Mouse (Mus musculus) neural tube, embryonic 15.5 days (tissue): Measurements from ENCODE around the gene Ilf3. TPM values are rescaled to one million over a fixed set of nuclear protein-coding genes. Genes with fewer than 3 reads are reported as not detected.
A peak's percentile ranks its signal among the peaks of the same experiment; 100 is the strongest.

Experiments used
- ATAC-seq: fragments of 200-750 bp; cut with Nextera tagmentation; 2 replicates; pipeline ENCODE4 v1.8.0; 2017; ENCODE audit warnings: mild to moderate bottlenecking, moderate TSS enrichment, moderate library complexity; ENCODE audit not compliant: low FRiP score
- H3K27ac ChIP-seq: fragments of 300-500 bp; sonication (generic); replicated peaks from 2 replicates; pipeline ENCODE4 v1.5.1; 2015; ENCODE audit warnings: mild to moderate bottlenecking, inconsistent platforms
- H3K27me3 ChIP-seq: fragments of 300-500 bp; sonication (generic); replicated peaks from 2 replicates; pipeline ENCODE4 v1.6.1; 2015; ENCODE audit warnings: inconsistent platforms
- H3K36me3 ChIP-seq: fragments of 300-500 bp; sonication (generic); 2 replicates; pipeline ENCODE4 v1.6.1; 2015; ENCODE audit warnings: inconsistent platforms
- H3K4me1 ChIP-seq: fragments of 300-500 bp; sonication (generic); 2 replicates; pipeline ENCODE4 v1.6.1; 2015; ENCODE audit warnings: inconsistent platforms
- H3K4me2 ChIP-seq: fragments of 300-500 bp; sonication (generic); 2 replicates; pipeline ENCODE4 v1.6.1; 2015; ENCODE audit warnings: inconsistent platforms, mild to moderate bottlenecking, moderate library complexity
- H3K4me3 ChIP-seq: fragments of 300-500 bp; sonication (generic); replicated peaks from 2 replicates; pipeline ENCODE4 v1.5.1; 2015; ENCODE audit warnings: mild to moderate bottlenecking, inconsistent platforms
- H3K9ac ChIP-seq: fragments of 300-500 bp; sonication (generic); replicated peaks from 2 replicates; pipeline ENCODE4 v1.6.1; 2015; ENCODE audit warnings: mild to moderate bottlenecking, inconsistent platforms
- H3K9me3 ChIP-seq: fragments of 300-500 bp; sonication (generic); replicated peaks from 2 replicates; pipeline ENCODE4 v1.6.1; 2016; ENCODE audit warnings: inconsistent platforms
- WGBS: fragments of 180-500 bp; shearing (Covaris S2); methylation state at CpG from one replicate; pipeline ENCODE4 v1.1.7; 2015; ENCODE audit warnings: mixed read lengths; 5-methylcytosine and 5-hydroxymethylcytosine counted together
- polyA plus RNA-seq: library from polyadenylated mRNA; unstranded; fragments of >200 nt; fragmentation: Nextera tagmentation; extraction: Ambion mirVana; gene quantifications from 2 replicates; pipeline ENCODE4 v1.2.1, GENCODE M21; 2015

Gene Ilf3
- polyA plus RNA-seq, 1 experiment from 2014 or later, result 189 TPM

GRCm38 (mm10) chr9:21409592-21410317, 42.1 kb downstream of the Ilf3 start:
- H3K9ac ChIP-seq, result no peak overlapping the region
- H3K4me2 ChIP-seq, result no peak overlapping the region
- no peak overlapping the region for H3K27ac ChIP-seq
- H3K4me1 ChIP-seq, result peaks cover 41% of the 10 kb centered on the region
- WGBS, result 36% methylated on average over 9 of the region's 9 CpGs
- no peaks in the 10 kb centered on the region for H3K9me3 ChIP-seq
- H3K27me3 ChIP-seq, result no peaks in the 10 kb centered on the region
- H3K4me3 ChIP-seq, result no peak overlapping the region
- peaks cover 23% of the 10 kb centered on the region for H3K36me3 ChIP-seq
- no peak for ATAC-seq

DNA sequence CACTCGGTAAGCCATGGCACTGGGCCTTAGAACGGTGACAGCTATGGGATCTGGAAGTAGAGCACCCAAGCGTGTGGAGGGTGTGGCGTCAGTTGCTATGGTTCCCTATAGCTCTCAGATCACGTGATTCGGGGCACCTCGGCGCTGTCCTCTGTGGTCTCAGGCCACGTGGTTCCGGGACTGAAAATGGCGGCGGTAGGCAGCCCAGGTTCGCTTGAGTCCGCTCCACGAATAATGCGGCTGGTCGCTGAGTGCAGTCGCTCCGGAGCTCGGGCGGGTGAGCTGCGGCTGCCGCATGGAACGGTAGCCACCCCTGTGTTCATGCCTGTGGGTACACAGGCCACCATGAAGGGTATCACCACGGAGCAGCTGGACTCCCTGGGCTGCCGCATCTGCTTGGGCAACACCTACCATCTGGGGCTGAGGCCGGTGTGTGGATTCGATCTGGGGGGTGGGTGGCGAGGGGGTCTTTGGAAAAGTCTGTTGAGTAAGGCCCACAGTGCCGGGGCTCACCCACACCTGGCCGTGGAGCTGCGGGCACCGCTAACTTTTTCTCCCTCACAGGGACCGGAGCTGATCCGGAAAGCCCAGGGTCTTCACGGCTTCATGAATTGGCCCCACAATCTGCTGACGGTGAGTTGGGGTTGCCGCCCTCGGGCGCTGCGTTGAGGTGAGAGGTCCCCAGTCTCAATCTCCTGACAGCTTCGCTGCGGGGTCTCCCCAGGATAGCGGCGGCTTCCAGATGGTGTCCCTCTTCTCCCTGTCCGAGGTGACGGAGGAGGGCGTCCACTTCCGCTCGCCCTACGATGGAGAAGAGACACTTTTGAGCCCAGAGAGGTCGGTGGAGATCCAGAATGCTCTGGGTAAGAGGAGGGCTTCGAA, 44.2 kb downstream of the Ilf3 start, which contains the start of gene Qtrt1:
Qtrt1 (plus strand) TSS at position 169 of the 882 bp plus-strand sequence.
- H3K4me2 ChIP-seq, result peak within 1 kb of the TSS; percentile 89
- H3K4me1 ChIP-seq, result peaks cover 46% of the 10 kb centered on the region
- H3K27me3 ChIP-seq, result no peaks in the 10 kb centered on the region
- H3K4me3 ChIP-seq, result peak within 1 kb of the TSS; percentile 67
- H3K27ac ChIP-seq, result peak within 1 kb of the TSS; percentile 80
- peaks cover 14% of the 10 kb centered on the region for H3K36me3 ChIP-seq
- peak within 1 kb of the TSS; percentile 74 for H3K9ac ChIP-seq
- ATAC-seq, result peak; percentile 96
- H3K9me3 ChIP-seq, result no peaks in the 10 kb centered on the region
- 1% methylated on average over 53 of the region's 53 CpGs for WGBS

DNA sequence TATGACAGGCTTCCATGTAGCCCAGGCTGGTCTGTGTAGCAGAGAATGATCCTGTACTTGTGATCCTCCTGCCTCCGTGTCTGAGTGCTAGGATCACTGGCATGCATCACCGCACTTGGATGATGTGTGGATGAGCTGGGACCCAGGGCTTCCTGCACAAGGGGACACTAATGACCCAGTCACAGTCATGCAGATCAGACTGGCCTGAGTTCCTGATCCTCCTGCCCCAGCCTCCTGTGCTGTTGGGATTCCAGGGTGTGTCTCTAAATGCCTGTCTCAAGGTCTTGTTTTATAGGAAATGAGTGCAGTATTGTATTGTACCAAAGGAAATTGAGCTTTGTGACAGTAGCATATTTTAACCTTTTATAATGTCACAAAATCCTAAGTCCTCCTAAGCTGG, 50.2 kb downstream of the Ilf3 start:
- H3K4me3 ChIP-seq, result no peak overlapping the region
- H3K27ac ChIP-seq, result no peak overlapping the region
- peaks cover 49% of the 10 kb centered on the region for H3K36me3 ChIP-seq
- no peak for ATAC-seq
- H3K27me3 ChIP-seq, result no peaks in the 10 kb centered on the region
- no peaks in the 10 kb centered on the region for H3K9me3 ChIP-seq
- H3K4me2 ChIP-seq, result no peak overlapping the region
- peaks cover 17% of the 10 kb centered on the region for H3K4me1 ChIP-seq
- H3K9ac ChIP-seq, result no peak overlapping the region
- 93% methylated on average over 2 of the region's 2 CpGs for WGBS

- H3K27ac ChIP-seq, result no peak overlapping the region
- no peak overlapping the region for H3K9ac ChIP-seq
- H3K4me1 ChIP-seq, result peaks cover 10% of the 10 kb centered on the region; the same call in 1 of the 2 replicates
- H3K4me2 ChIP-seq, result no peak overlapping the region
- 91% methylated on average over 2 of the region's 2 CpGs for WGBS
- H3K27me3 ChIP-seq, result no peaks in the 10 kb centered on the region
- H3K4me3 ChIP-seq, result no peak overlapping the region
- no peaks in the 10 kb centered on the region for H3K9me3 ChIP-seq
- peaks cover 49% of the 10 kb centered on the region for H3K36me3 ChIP-seq
- ATAC-seq, result no peak
Measured at GRCm38 (mm10) chr9:21419646-21420045, 52.0 kb downstream of the Ilf3 start.

DNA sequence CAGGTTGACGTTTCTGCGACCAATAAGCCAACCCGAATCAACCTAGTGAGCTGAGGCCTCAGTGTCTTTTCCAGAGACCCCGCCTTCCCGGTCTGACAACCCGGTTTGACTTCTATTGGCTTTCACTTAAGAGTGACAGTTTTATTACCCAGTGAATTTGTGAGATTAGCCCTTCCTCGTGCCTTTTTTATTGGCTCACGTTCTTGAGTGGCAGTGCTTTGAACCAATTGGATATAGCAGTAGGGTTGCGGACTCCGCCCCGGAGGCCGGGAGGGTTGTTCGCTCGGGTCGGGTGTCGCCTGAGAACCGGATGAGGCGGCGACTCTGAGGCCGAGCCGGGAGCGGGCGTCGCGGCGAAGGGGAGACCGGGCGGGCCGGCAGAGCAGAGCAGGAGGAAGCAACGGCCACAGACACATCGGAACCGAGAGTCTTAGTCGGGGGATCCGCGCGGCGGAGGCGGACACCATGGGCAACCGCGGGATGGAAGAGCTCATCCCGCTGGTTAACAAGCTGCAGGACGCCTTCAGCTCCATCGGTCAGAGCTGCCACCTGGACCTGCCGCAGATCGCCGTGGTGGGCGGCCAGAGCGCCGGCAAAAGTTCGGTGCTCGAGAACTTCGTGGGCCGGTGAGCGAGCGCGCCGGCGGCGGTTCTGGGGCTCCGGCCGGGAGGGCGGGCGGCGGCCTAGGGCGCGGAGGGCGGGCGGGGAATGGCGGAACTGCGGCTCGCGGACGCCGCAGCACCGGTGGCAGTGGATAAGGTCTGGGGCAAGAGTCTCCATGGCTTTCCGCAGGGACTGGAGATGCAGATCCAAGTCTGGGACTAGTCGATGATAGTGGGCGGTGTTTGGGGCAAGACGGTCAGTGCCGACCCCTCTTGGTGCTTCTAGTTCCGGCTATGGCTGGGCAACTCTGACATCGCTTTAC, 57.2 kb downstream of the Ilf3 start, which contains the start of gene Dnm2:
Dnm2 (plus strand) TSS at position 278 of the 925 bp plus-strand sequence.
- Histone ChIP-seq H3K36me3 (peaks cover 16% of the 10 kb centered on the region), H3K9ac (peak within 1 kb of the TSS; percentile 80), H3K27ac (peak within 1 kb of the TSS; percentile 87), H3K4me2 (peak within 1 kb of the TSS; percentile 84), H3K4me1 (peaks cover 48% of the 10 kb centered on the region), H3K27me3 (no peaks in the 10 kb centered on the region), H3K9me3 (no peaks in the 10 kb centered on the region), H3K4me3 (peak within 1 kb of the TSS; percentile 97)
- WGBS, result under 1% methylated on average over 82 of the region's 82 CpGs
- peak; percentile 98 for ATAC-seq

GRCm38 (mm10) chr9:21425556-21425945, 57.9 kb downstream of the Ilf3 start:
- no peak for ATAC-seq
- WGBS, result 8% methylated on average over 6 of the region's 6 CpGs
- H3K4me1 ChIP-seq, result peaks cover 55% of the 10 kb centered on the region
- H3K27ac ChIP-seq, result peak overlapping the region; percentile 87
- peak overlapping the region; percentile 80 for H3K9ac ChIP-seq
- no peaks in the 10 kb centered on the region for H3K9me3 ChIP-seq
- peak overlapping the region; percentile 97 for H3K4me3 ChIP-seq
- peaks cover 10% of the 10 kb centered on the region for H3K36me3 ChIP-seq
- peak overlapping the region; percentile 84 for H3K4me2 ChIP-seq
- H3K27me3 ChIP-seq, result no peaks in the 10 kb centered on the region

DNA sequence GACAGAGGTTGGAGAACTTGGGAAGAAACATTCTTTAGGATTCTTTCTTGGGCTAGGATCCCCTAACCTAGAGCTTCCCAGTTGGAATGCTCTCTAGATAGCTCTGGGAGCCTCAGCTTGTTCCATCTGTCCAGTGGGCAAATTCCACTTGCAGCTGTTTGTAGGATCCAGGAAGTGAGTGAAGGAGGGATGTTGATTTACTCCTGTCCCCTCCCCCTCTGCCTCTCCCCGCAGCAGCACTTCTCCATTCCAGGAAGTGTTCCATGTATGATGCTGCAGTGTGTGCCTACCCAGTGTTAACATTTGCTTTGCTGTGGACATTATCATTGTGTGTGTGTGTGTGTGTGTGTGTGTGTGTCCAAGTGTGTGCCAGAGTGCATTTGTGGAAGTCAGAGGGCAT, 58.3 kb downstream of the Ilf3 start:
- Histone ChIP-seq H3K27ac (no peak overlapping the region; the same call in 1 of the 2 replicates), H3K4me2 (peak overlapping the region; percentile 84), H3K36me3 (peaks cover 5% of the 10 kb centered on the region), H3K4me1 (peaks cover 59% of the 10 kb centered on the region), H3K9me3 (no peaks in the 10 kb centered on the region), H3K27me3 (no peaks in the 10 kb centered on the region), H3K9ac (peak overlapping the region; percentile 80), H3K4me3 (peak overlapping the region; percentile 97)
- ATAC-seq, result no peak
- 12% methylated on average over 1 of the region's 1 CpGs for WGBS

DNA sequence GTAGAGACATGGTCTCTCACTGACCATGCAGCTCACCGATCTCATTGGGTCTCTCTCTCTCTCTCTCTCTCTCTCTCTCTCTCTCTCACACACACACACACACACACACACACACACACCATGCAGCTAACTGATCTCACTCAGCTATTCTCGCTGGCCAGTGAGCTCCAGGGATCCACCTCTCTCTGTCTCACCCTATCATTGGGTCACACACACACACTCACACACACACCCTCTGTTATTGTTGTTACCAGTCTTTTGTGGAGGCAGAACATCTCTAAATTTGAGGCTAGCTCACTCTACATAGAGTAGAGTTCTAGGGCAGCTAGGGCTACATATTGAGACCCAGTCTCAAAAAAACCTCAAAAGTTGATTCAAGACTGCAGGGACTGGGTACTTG, 58.9 kb downstream of the Ilf3 start:
- no peak for ATAC-seq
- Histone ChIP-seq H3K9me3 (no peaks in the 10 kb centered on the region), H3K4me1 (peaks cover 62% of the 10 kb centered on the region), H3K4me3 (peak overlapping the region; percentile 97), H3K4me2 (peak overlapping the region; percentile 84), H3K36me3 (peaks cover 1% of the 10 kb centered on the region; the same call in 1 of the 2 replicates), H3K9ac (no peak overlapping the region), H3K27me3 (no peaks in the 10 kb centered on the region), H3K27ac (no peak overlapping the region)
- 75% methylated on average over 2 of the region's 2 CpGs for WGBS

DNA sequence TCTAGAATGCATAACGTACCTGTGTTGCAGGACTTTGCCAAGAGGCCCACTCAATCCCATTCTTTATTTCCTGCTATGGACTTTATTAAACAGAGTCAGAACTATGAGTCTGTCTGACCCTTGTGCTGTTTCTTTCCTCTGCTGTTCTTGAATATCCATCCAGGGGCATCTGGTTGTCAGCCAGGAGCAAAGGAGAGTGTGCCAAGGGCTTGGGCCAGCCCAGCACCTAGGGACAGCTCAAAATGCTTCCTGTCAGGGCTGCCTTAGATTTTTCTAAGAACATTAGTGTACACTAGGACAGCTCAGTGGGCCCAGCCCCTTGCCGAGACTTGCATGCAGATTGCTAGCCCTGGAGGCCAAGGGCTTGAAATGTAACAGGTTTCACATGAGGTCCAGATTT, 60.1 kb downstream of the Ilf3 start:
- no peak overlapping the region for H3K4me3 ChIP-seq
- H3K4me2 ChIP-seq, result no peak overlapping the region
- 93% methylated on average over 2 of the region's 2 CpGs for WGBS
- H3K36me3 ChIP-seq, result no peaks in the 10 kb centered on the region
- H3K9me3 ChIP-seq, result no peaks in the 10 kb centered on the region
- H3K4me1 ChIP-seq, result peaks cover 62% of the 10 kb centered on the region
- no peak overlapping the region for H3K27ac ChIP-seq
- no peaks in the 10 kb centered on the region for H3K27me3 ChIP-seq
- ATAC-seq, result no peak
- no peak overlapping the region for H3K9ac ChIP-seq

- ATAC-seq, result no peak
- Histone ChIP-seq H3K36me3 (no peaks in the 10 kb centered on the region), H3K4me2 (no peak overlapping the region), H3K27me3 (no peaks in the 10 kb centered on the region), H3K4me3 (no peak overlapping the region), H3K9me3 (no peaks in the 10 kb centered on the region), H3K27ac (no peak overlapping the region), H3K4me1 (peaks cover 62% of the 10 kb centered on the region), H3K9ac (no peak overlapping the region)
- 92% methylated on average over 6 of the region's 6 CpGs for WGBS
Measured at GRCm38 (mm10) chr9:21428178-21428577, 60.5 kb downstream of the Ilf3 start.

DNA sequence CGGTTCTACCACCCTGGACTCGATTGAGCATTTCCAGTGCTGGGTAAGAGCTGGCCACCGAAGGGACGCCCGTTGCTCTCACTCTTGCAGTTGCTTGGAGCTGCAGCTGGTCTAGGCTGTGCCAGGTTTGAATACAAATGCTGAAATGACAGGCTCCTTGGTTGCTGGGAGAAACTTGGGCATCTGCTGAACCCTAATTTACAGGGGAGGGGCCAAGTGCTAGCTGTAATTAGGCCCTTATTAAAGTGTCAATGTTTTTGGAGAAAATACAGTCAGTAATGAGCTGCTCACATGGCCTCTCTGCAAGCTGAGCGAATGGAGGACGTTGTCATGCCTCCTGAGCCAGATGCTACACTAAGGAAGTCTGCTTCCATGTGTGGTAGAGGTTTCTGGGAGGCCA, 63.1 kb downstream of the Ilf3 start:
- Histone ChIP-seq H3K4me3 (no peak overlapping the region), H3K27me3 (no peaks in the 10 kb centered on the region), H3K27ac (no peak overlapping the region), H3K4me2 (no peak overlapping the region), H3K4me1 (peaks cover 61% of the 10 kb centered on the region), H3K9ac (no peak overlapping the region), H3K9me3 (no peaks in the 10 kb centered on the region), H3K36me3 (no peaks in the 10 kb centered on the region)
- 70% methylated on average over 7 of the region's 7 CpGs for WGBS
- no peak for ATAC-seq
